Mouse (Mus musculus): ENCODE data around the gene Gm20696.

- TF ChIP-seq POLR2A (IDR thresholded peaks at IDR 0.05; ENCODE audit: borderline replicate concordance, control insufficient read depth, low read depth, low read length) (no peak), CTCF (IDR thresholded peaks at IDR 0.05; ENCODE audit: control insufficient read depth, insufficient read depth, low read length) (no peak)
Measured at GRCm38 (mm10) chr6:99466354-99466753, 200.2 kb downstream of the Gm20696 start.
